Mouse (Mus musculus) kidney, adult 2 months (tissue): ENCODE measurements at regions not wholly inside any gene's neighbourhood (a gene's known extent, or its start where the extent isn't known, plus 50 kb on each side); places are given as distances from the start of the nearest gene placed in this dataset.

ENCODE experiments used
- CTCF ChIP-seq: fragments of 200-500 bp; conservative IDR thresholded peaks from 2 replicates; pipeline ENCODE4 v1.5.1; 2011; ENCODE audit warnings: low read depth, mild to moderate bottlenecking, control low read depth, low read length, moderate library complexity, mixed read lengths; ENCODE audit not compliant: insufficient read depth, insufficient read length
- POLR2A ChIP-seq: fragments of 200-500 bp; IDR thresholded peaks from one replicate; pipeline ENCODE4 v1.6.1; 2011; ENCODE audit warnings: low read depth, low read length, control low read depth

DNA sequence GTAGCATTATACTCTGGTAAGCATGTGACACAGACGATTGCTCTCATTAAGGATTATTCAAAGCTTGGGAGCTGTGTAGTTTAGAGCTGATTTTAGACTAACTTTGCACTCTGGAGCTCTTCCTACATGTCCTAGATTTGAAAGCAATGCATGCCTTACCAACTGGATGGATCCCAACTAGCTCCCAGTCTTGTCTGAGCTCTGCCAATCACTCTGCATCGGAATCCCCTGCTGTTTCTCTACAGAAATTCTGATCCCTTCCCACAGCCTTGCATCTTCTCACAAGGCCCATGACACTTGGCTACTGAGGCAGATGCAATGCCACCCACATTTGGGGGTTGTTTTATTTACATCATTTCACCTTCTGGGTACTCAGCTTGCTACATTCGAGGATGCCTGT lies 277.8 kb downstream of the Adgrg6 start:
- no peak for TF ChIP-seq CTCF
- TF ChIP-seq POLR2A: no peak
